Mouse (Mus musculus) c-Kit-negative CD71-positive TER-119-positive erythroid progenitor cells, embryonic 14.5 days (primary cell): Measurements from ENCODE around the gene Sfxn5.

Source experiments
- DNase-seq: peaks from one replicate; pipeline ENCODE4 v3.0.0-alpha.2; 2013; ENCODE audit warnings: low read depth, low spot score

Sfxn5 gene

DNA sequence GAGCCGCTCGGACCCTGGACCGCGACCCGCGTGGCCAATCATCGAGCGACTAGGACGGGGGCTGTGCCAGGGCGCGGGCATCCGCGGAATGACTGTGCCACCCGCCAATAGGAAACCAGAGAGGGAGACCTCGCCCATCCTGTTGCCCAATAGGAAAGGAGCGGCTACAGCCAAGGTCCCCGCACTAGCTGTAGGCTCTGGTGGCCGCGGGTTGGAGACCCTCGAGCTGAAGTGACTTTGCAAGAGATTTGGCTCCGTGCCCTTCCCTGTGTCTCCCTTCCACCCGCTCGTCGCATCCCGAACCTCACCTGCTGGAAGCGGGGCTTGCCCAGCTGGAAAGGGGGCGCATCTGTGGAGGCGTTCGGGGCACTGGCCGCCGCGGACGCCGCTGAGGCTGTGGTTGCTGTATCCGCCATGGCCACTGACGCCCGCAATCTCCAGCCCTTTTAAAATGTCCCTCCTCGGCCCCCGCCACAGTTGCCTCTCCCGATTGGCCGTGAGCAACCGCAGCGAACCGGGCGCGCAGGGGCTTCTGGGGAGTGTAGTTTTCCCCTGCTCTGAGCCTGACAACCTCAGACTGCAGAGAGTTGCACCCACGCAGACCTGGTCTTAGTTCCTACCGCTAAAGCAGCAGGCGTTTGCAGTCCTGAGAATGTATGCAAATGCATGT lies at the start of gene Sfxn5:
Gene Sfxn5, minus strand, starts transcription at position 423 of the 670 bp plus-strand sequence.
- peak; percentile 37 for DNase-seq

DNA sequence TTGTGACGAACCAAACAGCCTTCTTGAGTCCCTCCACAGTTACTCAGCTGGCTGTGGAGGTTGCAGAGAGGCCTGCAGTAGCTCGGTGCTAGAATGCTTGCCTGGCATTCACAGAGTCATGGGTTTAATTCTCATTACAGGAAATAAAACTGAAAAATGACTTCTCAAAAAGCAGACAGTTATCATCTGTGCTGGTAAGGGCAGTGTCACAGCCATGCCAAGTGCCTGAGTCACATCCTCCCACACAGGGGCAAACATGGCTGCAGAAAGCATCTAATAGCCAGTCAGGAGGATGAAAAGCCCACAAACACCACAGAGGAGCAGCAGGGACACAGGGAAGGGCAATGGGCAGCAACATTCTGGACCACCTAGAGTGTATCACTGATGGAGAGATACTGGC lies 49.6 kb upstream of the Sfxn5 start:
- DNase-seq, result no peak

DNA sequence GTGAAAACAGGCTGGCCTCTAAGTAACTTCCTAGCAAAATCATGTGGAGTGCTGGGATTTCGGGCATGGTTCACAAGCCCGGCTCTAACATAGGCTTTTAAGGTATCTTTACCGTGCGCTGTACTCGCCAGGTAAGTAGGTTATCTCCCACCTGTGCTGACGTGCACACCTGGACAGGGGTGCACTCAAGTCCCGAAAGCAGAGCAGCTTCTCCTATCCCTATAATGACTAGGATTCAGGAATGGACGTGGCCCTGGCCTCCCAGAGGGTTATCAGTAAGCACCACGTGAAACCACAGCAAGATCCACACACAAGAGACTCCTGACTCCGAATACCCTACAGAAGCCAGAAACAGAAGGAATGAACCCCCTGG lies 48.4 kb upstream of the Sfxn5 start:
- no peak for DNase-seq

DNA sequence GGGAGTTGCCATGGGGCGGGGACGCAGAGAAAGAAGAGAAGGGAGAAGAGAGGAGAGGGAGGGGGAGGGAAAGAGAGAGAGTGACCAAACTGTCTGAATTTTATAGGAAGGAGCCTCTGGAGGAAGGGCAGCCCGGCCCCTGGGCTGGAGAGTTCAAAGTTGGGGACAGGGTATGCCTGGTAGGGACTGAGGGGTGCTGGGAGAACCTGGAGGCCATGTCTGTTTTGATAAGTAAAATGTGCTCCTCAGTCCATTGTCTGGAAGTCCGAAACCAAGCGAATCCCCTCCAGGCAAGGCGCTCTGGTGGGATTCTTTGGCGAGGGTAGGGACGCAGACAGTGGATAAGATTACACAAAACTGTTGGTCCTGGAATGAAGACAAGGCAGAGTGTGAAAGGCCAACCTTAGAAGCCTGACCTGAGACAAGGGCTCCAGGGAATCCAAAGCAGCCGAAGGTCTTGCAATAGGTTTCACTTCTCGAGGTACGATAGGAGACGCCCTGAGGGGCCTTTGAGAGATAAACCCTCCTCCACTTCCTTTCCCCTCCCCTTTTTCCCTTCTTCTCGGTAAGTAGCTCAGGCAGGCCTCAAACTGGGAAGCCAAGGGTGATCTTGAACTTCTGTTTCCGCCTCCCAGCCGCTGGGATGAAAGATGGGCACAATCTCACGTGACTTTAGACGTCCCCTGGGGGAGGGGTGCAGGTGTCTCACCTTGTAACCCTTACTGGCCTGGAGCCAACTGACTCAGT lies 47.9 kb upstream of the Sfxn5 start:
- DNase-seq, result no peak

DNA sequence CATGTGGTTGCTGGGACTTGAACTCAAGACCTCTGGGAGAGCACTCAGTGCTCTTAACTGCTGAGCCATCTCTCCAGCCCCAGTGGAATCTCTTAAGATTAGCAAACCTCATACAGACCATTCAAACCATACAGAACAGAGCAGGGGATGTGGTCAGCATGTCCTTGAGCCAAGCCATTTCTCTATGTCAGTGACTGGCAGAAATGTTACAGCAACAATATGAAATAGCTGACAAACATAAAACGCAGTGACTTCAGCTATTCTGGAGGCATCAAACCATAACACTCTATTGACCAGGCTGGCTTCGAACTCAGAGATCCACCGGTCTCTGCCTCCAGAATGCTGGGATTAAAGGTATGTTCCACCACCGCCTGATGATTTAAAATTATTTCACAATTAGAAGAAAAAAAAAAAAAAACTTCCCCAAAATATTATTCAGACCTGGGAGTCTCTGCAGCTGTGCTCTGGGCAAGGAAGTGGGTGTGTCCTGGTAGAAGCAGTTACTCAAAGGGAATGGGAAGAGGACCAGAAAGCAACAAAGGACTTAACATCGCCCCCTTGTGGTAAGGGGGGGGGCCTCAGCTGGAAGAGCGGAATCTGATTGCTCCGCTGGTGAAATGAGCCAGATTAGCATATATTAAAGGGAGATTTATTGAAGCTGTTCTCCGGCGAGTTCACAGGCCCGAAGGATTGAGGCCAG lies 47.1 kb upstream of the Sfxn5 start:
- DNase-seq, result peak; percentile 52

DNA sequence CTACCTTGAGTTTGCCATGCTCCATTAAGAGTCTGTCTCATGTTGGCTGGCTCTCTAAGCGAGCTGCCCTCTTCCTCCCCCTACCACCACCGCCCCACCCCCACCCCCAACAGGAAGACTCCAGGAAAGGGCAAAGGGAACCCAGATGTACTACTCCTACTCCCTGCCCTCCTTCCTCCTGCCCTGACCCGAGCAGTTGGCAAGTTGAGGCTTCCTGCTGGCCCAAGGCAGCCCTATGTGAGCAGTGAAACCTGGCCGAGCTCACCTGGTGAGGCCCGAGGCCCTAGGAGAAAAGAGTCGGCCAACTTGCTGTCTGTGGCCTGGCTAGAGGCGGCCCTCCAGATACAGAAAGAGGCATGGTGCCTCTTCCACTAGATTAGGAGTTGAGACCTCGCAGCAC lies 45.4 kb upstream of the Sfxn5 start:
- no peak for DNase-seq

DNA sequence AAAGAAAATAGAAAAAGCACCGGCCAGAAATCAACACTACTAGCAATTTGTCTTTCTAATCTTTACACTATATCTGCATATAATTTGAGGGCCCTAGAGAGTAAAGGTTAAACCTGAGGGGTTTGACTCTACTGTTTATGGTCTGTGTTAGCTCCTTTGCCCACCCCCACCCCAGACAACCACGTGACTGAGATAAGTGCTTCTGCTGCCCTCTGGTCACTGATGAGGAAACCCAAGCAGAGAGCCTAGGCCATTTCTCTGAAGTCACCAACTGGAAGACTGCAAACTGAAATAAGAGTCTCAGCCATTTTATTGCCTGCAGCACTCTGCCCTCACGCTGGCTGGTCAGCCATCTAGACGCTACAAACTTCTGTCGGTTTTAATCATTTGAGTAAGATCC lies 44.7 kb upstream of the Sfxn5 start:
- no peak for DNase-seq

DNA sequence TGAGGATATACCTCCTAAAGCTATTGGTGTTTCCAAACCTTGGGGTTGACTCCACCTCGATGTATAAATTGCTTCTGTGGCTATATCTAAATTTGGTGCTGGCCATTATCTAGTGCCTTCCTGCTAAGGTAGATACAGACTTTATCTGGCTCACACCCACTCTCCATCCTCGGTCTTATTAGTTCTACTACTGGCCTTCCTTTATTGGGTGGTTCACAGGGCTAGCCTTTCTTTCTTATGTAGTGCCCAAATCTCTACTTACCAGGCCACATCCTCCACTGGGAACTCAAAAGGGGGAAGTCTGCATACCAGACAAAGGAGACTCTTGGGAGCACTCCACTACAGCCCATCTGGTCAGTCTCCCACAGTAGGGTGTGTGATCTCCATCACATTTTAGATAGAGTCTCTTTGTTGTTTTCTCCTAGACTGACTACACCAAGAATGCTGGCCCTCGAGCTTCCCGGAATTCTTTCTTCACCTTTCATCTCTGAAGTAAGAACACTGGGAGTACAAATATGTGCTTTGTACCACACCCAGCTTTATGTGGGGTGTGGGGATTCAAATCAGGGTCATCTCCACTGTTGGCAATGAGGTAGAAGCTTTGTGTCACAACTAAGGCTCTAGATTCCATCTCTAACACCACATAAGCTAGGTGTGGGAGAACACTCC lies 44.0 kb upstream of the Sfxn5 start:
- DNase-seq, result no peak

DNA sequence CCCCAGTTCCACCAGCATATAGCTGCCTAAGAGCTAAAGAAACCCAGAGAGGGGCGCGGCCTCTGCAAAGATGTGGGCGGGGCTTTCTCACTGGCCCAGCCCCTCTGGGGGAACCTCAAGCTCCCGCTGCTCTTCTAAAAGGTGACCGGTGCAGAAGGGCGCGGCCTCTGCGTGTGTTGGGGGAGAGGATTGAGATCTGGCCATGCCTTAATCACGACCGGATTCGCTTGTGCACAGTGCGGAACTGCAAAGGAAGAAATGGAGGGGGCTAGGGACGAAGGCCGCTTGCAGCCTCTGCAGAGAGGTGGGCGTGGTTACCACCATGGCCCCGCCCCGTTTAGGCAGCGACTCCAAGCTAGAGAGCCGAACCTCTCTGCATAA lies 41.5 kb upstream of the Sfxn5 start:
- DNase-seq, result peak; percentile 90

DNA sequence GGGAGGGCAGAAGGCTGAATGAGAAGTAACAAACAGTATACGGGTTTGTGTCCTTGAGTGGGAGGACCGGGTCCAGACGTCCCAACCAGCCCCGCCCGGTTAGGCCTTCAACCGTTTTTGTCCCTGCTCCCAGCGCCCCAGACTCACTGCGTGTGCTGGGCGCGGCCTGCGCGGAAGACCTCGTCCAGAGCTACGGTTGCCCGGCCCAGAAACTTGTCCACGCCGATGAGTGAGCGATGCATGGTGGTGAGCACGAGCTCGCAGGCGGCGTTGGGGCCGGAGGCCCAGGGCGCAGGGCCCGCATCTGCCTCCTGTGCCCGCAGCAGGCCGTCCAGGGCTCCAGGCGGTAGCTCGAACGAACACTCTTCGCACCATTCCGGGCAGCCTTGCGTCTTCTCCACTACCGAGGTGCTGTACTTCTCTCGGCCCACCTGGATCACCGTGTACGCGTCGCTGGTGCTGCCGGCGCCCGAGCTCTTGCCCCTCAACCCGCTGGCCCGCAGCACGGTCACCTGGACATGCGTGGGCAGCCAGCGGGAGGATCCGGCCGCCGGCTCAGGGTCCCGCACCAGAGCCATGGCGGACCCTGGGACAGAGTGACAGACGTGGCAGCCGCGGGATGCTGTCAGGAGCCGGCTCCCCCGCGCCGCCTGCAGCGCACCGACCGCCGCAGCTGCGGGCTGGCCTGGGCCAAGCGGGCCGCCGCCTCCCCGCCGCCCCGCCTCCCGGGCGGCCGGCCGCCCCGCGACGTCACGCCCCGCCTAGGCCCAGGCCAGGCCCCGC lies 40.9 kb upstream of the Sfxn5 start, which contains the start of gene Rab11fip5:
Gene Rab11fip5, minus strand, starts transcription at position 684 of the 783 bp plus-strand sequence.
- DNase-seq, result no peak

DNA sequence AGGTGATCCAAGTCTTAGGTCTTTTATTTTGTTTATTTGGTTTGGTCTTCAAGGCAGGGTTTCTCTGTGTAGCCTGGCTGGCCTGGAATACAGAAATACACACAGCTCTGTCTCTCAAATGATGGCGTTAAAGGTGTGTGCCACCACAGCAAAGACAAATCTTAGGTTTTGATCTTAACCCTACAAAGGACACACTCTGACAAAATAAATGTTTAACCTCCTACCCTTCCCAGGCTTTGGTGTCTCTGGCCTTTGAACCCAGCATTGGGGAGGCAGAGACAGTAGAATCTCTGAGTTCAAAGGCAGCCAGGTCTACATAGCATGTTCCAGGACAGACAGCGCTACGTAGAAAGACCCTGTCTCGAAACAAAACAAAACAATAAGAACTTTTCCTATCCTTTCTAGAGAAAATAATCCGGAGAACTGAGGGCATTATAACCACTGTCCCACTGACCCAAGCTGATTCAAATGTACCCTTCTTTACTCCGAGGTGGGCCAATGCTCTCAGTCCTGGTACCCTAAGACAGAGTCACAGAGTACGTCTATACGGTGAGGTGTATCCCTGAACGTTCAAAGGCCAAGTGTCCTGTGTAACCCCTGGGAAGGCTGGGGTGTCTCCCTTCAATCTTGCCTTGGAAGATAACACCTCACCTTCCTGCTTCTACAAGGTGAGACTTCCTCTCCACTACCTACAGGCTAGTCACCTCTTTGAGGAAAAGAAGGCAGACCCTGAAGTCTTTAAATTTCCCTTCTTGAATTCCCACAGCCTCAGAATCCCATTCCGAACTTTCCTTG lies 40.0 kb upstream of the Sfxn5 start:
- DNase-seq, result no peak

DNA sequence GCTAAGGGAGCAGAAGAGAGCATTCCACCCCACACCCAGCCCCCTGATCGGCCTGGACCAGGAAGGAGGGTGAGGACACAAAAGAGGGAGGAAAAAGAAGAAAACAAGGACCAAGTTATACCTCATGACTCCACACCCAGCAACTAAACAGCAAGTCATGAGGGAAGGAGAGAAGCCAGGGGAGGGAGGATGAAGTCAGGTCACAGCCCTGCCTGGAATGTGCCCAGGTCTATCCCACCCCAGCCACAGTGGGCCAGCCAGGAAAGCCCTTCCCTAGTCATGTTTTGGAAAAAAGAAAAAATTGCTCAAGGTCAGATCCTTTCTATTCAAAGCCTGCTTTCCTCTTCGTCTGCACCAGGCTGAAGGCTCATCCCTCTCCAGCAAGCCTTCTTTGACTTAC lies 39.3 kb upstream of the Sfxn5 start:
- no peak for DNase-seq

DNA sequence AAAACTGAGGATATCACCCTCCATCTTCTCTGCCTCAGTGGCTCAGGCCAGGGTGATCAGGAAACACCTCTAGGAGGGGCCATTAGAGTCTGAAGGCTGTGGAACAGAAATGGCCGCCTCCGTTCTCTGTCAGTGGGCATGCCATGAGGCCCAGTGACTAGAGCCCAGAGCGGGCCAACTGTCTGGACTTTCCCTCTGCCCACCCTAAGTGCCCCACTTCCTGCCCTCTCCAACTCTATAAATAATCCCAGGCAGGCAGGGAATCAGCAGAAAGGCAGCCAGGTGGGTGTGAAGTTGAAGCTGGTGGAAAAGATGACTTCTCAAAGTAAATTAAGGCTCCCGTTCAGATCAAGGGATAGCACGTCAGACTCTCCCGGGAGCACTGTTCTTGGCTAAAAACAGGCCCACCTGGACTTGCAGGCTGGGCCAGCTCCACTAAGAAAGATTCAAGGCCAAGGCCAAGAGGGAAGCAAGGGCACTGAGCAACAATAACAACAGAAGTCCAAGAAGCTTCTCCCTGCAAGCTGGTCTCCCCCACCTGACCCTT lies 38.7 kb upstream of the Sfxn5 start:
- no peak for DNase-seq

DNA sequence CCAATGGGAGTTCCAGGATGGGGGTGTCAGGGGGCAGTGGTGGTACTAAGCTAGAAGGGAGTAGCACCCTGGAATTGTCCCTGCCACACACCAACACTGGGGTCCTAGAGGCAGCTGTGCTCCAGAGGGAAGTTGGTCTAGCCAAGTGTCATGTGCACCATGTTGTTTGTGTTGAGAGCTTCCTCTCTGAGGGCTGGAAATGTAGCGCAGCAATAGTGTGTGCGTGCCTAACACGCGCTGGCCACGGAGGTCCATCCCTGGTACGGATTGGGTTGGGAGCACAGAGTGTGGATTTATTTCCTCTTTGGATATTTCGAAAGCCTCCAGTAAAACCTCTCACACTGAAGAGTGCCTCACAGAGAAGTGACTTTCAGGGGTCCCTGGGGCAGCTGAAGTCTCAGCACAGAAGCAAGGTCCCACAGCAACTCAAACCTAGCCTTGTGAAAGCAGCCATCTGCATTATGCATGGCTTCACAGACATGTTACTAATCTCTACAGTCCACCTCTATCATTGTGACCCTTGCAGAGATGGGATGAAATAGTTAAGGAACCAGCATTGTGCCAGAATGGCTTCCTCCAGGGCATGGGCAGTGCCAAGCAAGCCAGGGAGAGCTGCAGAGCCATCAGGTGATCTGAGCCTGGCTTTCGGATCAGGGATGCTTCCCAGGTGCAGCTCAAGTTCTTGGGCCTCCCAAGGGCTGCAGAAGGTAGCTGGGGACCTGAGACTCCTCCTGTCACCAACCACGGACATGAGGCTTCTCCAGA lies 37.6 kb upstream of the Sfxn5 start:
- DNase-seq, result no peak

DNA sequence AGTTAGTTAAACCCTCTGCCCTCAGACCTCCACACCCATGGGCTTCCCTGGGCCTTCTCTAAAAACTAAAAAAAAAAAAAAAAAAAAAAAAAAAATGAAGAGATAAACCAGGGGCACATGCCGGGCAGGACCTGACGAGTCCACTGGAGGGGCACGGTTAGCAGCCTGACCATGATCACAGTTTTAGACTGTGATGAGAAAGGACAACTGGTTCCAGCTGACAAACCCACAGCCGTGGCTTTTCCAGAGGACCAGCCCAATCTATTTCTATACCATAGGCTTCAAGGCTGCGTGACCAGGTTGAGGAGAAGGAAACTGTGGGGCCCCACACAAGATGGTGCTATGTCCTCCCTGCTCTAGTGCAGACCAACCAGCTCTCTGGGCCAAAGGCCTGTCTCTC lies 36.8 kb upstream of the Sfxn5 start:
- DNase-seq, result no peak

DNA sequence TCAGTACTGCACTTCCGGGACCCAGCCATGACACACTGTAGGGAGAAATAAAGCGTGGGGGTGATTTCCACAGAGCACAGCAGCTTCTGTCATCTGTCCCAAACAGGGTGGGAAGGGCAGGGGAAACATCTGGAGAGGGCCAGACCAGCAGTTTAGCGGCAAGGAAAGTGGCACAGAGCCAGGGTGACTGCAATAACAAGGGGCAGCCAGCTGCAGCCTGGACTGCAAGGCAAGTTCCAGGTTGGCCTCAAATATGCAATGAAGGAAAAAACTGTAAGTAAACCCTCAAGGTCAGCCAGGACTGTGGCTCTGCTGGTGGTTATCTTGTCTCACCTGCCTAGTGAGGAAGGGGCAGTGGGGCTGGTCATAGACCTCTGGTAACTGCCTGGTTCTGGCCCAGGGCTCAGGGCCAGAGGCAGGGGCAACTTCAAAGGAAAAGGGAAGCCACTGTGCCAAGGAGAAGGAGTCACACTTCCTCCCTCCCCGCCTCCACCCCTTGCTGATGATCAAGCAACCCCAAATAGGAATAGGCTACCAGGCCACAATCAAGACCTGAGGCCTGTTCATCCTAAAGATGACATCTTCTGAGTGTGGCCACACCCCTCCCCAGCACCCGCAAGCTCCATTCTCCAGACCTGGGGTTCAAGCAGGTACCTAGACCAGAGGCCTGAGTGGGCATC lies 36.1 kb upstream of the Sfxn5 start:
- no peak for DNase-seq

DNA sequence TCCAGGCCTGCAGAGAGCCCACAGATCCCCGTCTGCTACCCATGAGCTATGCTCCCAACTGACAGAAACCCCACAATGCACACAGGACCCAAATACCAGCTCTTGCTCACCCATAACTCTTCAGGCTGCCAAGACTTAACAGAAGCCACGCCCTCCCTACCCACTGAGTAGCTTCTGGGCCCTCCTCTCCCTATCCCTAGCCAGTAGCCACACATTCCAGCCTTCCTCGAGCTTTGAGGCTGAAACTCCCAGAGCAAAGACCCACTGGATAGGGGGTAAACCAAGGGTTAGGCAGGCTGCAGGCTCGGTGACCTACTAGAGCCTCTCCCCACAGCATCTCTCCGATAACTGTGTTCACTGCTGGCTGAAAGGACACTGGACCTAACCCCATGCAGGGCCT lies 35.5 kb upstream of the Sfxn5 start:
- no peak for DNase-seq

DNA sequence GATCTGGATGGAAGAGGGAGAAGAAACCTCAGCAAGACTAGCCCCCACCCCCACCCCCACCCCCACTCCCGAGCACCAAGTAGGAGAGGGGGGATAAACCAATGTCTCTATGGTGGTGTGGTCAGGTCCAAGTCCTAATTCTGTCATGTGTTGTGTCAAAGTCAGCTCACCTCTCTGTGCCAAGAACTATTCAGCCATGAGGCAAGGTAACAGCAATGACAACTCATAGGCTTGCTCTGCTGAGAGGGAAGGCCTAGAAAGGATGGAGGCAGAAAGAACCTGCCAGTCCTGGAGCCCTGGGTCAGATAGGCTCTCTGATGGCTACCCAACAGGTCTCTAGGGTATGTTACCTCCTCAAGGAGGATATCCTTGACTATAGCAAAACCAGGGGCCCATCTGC lies 34.9 kb upstream of the Sfxn5 start:
- no peak for DNase-seq

DNA sequence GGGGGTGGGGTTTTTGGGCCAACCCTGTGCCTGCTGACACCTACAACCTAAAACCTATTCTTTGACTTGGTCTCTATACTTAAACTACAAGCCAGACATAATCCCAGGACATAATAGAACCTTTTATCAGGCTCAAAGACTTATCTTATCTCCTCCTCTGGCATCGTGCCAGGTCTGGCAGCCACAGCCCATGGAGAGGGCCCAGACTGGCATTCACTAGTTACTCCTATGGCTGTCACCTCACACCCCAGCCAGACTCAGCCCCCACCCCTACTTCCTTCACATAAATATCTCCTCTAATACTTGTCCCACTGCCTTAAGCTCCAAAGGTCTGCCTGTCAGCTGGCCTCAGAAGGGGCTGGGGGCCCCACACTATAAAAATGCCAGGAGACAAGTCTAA lies 33.2 kb upstream of the Sfxn5 start:
- no peak for DNase-seq
